Mouse (Mus musculus): ENCODE measurements around the gene Lrrn1.

- TF ChIP-seq CTCF (IDR thresholded peaks at IDR 0.05; ENCODE audit: insufficient read depth, low read depth, low read length): no peak
- no peak for TF ChIP-seq POLR2A (IDR thresholded peaks at IDR 0.05; ENCODE audit: insufficient read depth, low read depth, low read length)
These were observed 33.7 kb upstream of the Lrrn1 start for GRCm38 (mm10) chr6:107495830-107496229.
